Mouse (Mus musculus): ENCODE measurements at regions not wholly inside any gene's neighbourhood (a gene's known extent, or its start where the extent isn't known, plus 50 kb on each side); places are given as distances from the start of the nearest gene placed in this dataset.
"Not testable (repeated sequence)": the region's sequence is repeated elsewhere in the genome, so short reads cannot be mapped to it uniquely, and the experiment has no call there.

GRCm38 (mm10) chr16:30798536-30798935, 199.0 kb downstream of the Fam43a start:
- no peak for DNase-seq (ENCODE audit: low spot score)
- TF ChIP-seq CTCF (IDR thresholded peaks at IDR 0.05; ENCODE audit: low read depth): no peak
- Histone ChIP-seq H3K27ac (no peak overlapping the region), H3K36me3 (ENCODE audit: insufficient read depth, low read length) (no peaks in the 10 kb centered on the region), H3K4me3 (ENCODE audit: low read length) (no peak overlapping the region), H3K9ac (replicated peaks; ENCODE audit: low read length) (no peak overlapping the region), H3K9me3 (ENCODE audit: low read length) (no peaks in the 10 kb centered on the region), H3K4me1 (ENCODE audit: insufficient read depth, low read length) (no peaks in the 10 kb centered on the region), H3K4me2 (ENCODE audit: low read depth, low read length) (no peak overlapping the region), H3K27me3 (ENCODE audit: insufficient read depth, low read length) (no peaks in the 10 kb centered on the region)
- 47% methylated on average over 1 of the region's 1 CpGs for WGBS
- no peak for ATAC-seq

- DNase-seq (ENCODE audit: low spot score): no peak
- Histone ChIP-seq H3K9ac (replicated peaks; ENCODE audit: low read length) (no peak overlapping the region), H3K4me2 (ENCODE audit: low read depth, low read length) (no peak overlapping the region), H3K4me1 (ENCODE audit: insufficient read depth, low read length) (no peaks in the 10 kb centered on the region), H3K36me3 (ENCODE audit: insufficient read depth, low read length) (no peaks in the 10 kb centered on the region), H3K4me3 (ENCODE audit: low read length) (no peak overlapping the region), H3K27me3 (ENCODE audit: insufficient read depth, low read length) (no peaks in the 10 kb centered on the region), H3K9me3 (ENCODE audit: low read length) (no peaks in the 10 kb centered on the region), H3K27ac (no peak overlapping the region)
- ATAC-seq: no peak
- no peak for TF ChIP-seq CTCF (IDR thresholded peaks at IDR 0.05; ENCODE audit: low read depth)
- 82% methylated on average over 12 of the region's 12 CpGs for WGBS
These were observed 200.4 kb downstream of the Fam43a start for GRCm38 (mm10) chr16:30799699-30800483.

DNA sequence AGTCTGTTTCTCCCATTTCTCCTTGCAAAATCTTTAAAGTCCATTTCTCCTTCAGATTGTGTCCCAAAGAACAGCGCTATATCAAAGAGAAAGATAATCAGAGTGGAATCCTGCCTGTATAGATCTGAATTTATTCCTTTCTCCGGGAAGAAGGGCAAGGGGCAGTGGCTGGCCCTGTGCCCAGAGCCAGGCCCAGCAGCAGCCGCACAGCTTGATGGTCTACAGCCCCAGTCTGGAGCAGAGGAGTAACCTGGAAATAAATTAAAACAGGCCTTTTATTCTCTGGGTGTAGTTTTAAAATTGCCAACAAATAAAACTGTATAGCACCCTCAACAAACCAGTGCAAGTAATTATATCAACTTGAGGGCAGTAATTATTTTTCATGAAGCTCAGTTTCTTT, 204.5 kb downstream of the Fam43a start:
- Histone ChIP-seq H3K27ac (no peak overlapping the region), H3K4me2 (ENCODE audit: low read depth, low read length) (no peak overlapping the region), H3K9me3 (ENCODE audit: low read length) (no peaks in the 10 kb centered on the region), H3K4me1 (ENCODE audit: insufficient read depth, low read length) (no peaks in the 10 kb centered on the region), H3K36me3 (ENCODE audit: insufficient read depth, low read length) (no peaks in the 10 kb centered on the region), H3K4me3 (ENCODE audit: low read length) (no peak overlapping the region), H3K27me3 (ENCODE audit: insufficient read depth, low read length) (no peaks in the 10 kb centered on the region), H3K9ac (replicated peaks; ENCODE audit: low read length) (no peak overlapping the region)
- 26% methylated on average over 3 of the region's 3 CpGs for WGBS
- TF ChIP-seq CTCF (IDR thresholded peaks at IDR 0.05; ENCODE audit: low read depth): no peak
- ATAC-seq: no peak
- DNase-seq (ENCODE audit: low spot score): peak; percentile 35

DNA sequence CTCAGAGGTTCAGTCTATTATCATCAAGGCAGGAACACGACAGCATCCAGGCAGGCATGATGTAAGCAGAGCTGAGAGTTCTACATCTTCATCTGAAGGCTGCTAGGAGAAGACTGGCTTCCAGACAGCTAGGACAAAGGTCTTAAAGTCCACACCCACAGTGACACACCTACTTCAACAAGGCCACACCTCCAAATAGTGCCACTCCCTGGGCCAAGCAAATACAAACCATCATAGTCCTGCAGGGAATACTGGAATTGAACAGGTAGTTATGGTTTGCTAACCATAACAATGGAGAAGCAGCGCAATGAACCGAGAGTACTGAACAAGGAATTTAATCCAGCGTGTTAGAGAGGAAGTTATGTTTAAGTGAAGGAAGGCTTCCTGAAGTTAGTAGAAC, 206.7 kb downstream of the Fam43a start:
- H3K36me3 ChIP-seq (ENCODE audit: insufficient read depth, low read length); ATAC-seq; DNase-seq (ENCODE audit: low spot score); H3K9ac ChIP-seq (replicated peaks; ENCODE audit: low read length); H3K9me3 ChIP-seq (ENCODE audit: low read length); H3K4me3 ChIP-seq (ENCODE audit: low read length); H3K27me3 ChIP-seq (ENCODE audit: insufficient read depth, low read length); H3K4me2 ChIP-seq (ENCODE audit: low read depth, low read length); H3K4me1 ChIP-seq (ENCODE audit: insufficient read depth, low read length); H3K27ac ChIP-seq: not testable (repeated sequence)
- WGBS: 94% methylated on average over 4 of the region's 4 CpGs

- DNase-seq (ENCODE audit: low spot score): no peak
- Histone ChIP-seq H3K27me3 (ENCODE audit: insufficient read depth, low read length) (no peaks in the 10 kb centered on the region), H3K4me3 (ENCODE audit: low read length) (no peak overlapping the region), H3K9ac (replicated peaks; ENCODE audit: low read length) (no peak overlapping the region), H3K36me3 (ENCODE audit: insufficient read depth, low read length) (no peaks in the 10 kb centered on the region), H3K27ac (no peak overlapping the region), H3K9me3 (ENCODE audit: low read length) (no peaks in the 10 kb centered on the region), H3K4me2 (ENCODE audit: low read depth, low read length) (no peak overlapping the region), H3K4me1 (ENCODE audit: insufficient read depth, low read length) (peaks cover 7% of the 10 kb centered on the region)
- 60% methylated on average over 5 of the region's 5 CpGs for WGBS
- no peak for TF ChIP-seq CTCF (IDR thresholded peaks at IDR 0.05; ENCODE audit: low read depth)
- ATAC-seq: no peak
These were observed 219.1 kb downstream of the Fam43a start for GRCm38 (mm10) chr16:30818541-30819120.

DNA sequence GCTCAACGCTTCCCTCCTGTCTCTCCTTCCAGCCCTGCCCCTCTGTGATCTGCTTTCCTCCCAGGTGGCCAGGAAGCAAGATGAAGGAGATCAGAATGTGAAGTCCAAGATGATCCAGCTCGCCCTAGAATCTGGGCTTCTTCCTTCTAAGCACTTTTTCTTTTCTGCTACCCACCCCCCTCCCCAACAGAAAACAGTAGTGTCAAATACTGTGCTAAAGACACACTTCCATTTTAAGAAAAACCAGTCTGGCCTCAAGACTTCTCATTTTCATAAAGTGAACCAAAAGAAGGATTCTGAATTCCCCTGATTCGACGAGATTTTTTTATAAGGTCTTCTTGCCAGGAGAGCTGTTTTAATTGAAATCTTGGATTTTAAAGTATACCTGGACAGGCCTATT, 219.8 kb downstream of the Fam43a start:
- Histone ChIP-seq H3K27me3 (ENCODE audit: insufficient read depth, low read length) (no peaks in the 10 kb centered on the region), H3K4me3 (ENCODE audit: low read length) (no peak overlapping the region), H3K36me3 (ENCODE audit: insufficient read depth, low read length) (no peaks in the 10 kb centered on the region), H3K4me1 (ENCODE audit: insufficient read depth, low read length) (peaks cover 7% of the 10 kb centered on the region), H3K9me3 (ENCODE audit: low read length) (no peaks in the 10 kb centered on the region), H3K4me2 (ENCODE audit: low read depth, low read length) (no peak overlapping the region), H3K27ac (no peak overlapping the region), H3K9ac (replicated peaks; ENCODE audit: low read length) (no peak overlapping the region)
- 80% methylated on average over 4 of the region's 4 CpGs for WGBS
- no peak for ATAC-seq
- DNase-seq (ENCODE audit: low spot score): no peak
- TF ChIP-seq CTCF (IDR thresholded peaks at IDR 0.05; ENCODE audit: low read depth): no peak

- 78% methylated on average over 3 of the region's 3 CpGs for WGBS
- H3K4me2 ChIP-seq (ENCODE audit: low read depth, low read length): no peak overlapping the region
- no peak for DNase-seq (ENCODE audit: low spot score)
- H3K36me3 ChIP-seq (ENCODE audit: insufficient read depth, low read length): no peaks in the 10 kb centered on the region
- H3K4me3 ChIP-seq (ENCODE audit: low read length): no peak overlapping the region
- H3K4me1 ChIP-seq (ENCODE audit: insufficient read depth, low read length): peaks cover 7% of the 10 kb centered on the region
- no peak for TF ChIP-seq CTCF (IDR thresholded peaks at IDR 0.05; ENCODE audit: low read depth)
- no peak overlapping the region for H3K9ac ChIP-seq (replicated peaks; ENCODE audit: low read length)
- no peak for ATAC-seq
- H3K9me3 ChIP-seq (ENCODE audit: low read length): no peaks in the 10 kb centered on the region
- no peaks in the 10 kb centered on the region for H3K27me3 ChIP-seq (ENCODE audit: insufficient read depth, low read length)
- H3K27ac ChIP-seq: no peak overlapping the region
These were observed 220.7 kb downstream of the Fam43a start for GRCm38 (mm10) chr16:30820234-30820633.

Data from hindbrain, postnatal 0 days (tissue).